Mouse (Mus musculus): ENCODE results near the gene Asb6. TPM values are rescaled to one million over a fixed set of nuclear protein-coding genes. Genes with fewer than 3 reads are reported as not detected.

The Asb6 gene
- polyA plus RNA-seq, 1 experiment from 2014 or later, result 34.5 TPM

DNA sequence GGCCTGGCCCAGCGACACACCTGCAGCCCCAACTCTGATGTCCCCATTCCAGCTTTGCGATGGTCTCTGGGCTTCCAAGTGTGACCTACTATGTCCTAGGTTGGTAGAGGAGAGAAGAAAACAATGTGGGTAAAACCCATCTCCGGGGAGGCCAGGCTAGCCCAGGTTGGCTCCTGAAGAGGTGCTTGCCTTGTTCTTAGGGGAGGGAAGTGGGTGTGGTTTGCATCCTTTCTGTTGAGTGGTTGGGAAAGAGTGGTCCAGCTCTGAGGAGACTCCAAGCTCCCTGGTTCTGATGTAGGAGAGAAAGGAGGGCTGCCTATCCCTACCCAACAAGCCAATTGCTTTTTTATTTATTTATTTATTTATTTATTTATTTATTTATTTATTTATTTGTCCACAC, 35.3 kb upstream of the Asb6 start:
- H3K4me3 ChIP-seq (ENCODE audit: low read depth, low read length), result no peak overlapping the region; the same call in 1 of the 2 replicates
- no peaks in the 10 kb centered on the region for H3K9me3 ChIP-seq (ENCODE audit: low read depth, low read length)
- peak overlapping the region; percentile 44; the same call in 1 of the 2 replicates for H3K9ac ChIP-seq
- peaks cover 6% of the 10 kb centered on the region; the same call in 1 of the 2 replicates for H3K27me3 ChIP-seq (ENCODE audit: insufficient read depth, low read length)
- H3K36me3 ChIP-seq (ENCODE audit: insufficient read depth), result no peaks in the 10 kb centered on the region
- DNase-seq (no peak), ATAC-seq (ENCODE audit: insufficient read depth) (no peak)
- 51% methylated on average over 3 of the region's 3 CpGs for WGBS
- H3K4me2 ChIP-seq, result peak overlapping the region; percentile 66
- H3K27ac ChIP-seq (ENCODE audit: low read depth), result no peak overlapping the region
- no peak for TF ChIP-seq CTCF (IDR thresholded peaks at IDR 0.05; ENCODE audit: low read depth)
- H3K4me1 ChIP-seq (ENCODE audit: insufficient read depth), result peaks cover 8% of the 10 kb centered on the region; the same call in 1 of the 2 replicates

DNA sequence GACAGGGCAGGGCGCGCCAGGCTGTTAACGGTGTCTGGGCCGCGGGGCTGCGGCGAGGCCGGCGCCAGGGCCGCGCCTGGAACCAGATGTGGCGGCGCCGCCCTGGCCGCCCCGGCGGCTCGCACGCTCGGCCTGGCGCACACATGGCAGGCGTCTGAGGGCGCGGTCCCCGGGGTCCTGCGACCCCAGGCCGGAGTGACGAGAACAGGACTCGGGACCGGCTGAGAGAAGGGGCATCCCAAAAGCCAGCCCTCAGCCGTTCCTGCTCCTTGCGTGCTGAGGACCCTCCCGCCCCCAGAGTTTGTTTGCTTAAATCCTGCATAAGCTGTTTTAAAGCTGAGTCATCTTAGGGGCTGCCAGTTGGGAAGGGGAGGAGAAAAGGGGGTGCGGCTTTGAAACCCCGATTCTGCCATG, 34.8 kb upstream of the Asb6 start:
- peaks cover 8% of the 10 kb centered on the region; the same call in 1 of the 2 replicates for H3K4me1 ChIP-seq (ENCODE audit: insufficient read depth)
- no peaks in the 10 kb centered on the region for H3K9me3 ChIP-seq (ENCODE audit: low read depth, low read length)
- H3K27me3 ChIP-seq (ENCODE audit: insufficient read depth, low read length), result peaks cover 6% of the 10 kb centered on the region; the same call in 1 of the 2 replicates
- ATAC-seq (ENCODE audit: insufficient read depth) (peak; percentile 59), DNase-seq (peak; percentile 56)
- peak overlapping the region; percentile 44 for H3K9ac ChIP-seq
- H3K4me2 ChIP-seq, result peak overlapping the region; percentile 66
- no peaks in the 10 kb centered on the region for H3K36me3 ChIP-seq (ENCODE audit: insufficient read depth)
- 3% methylated on average over 35 of the region's 35 CpGs for WGBS
- H3K4me3 ChIP-seq (ENCODE audit: low read depth, low read length), result peak overlapping the region; percentile 31
- no peak overlapping the region for H3K27ac ChIP-seq (ENCODE audit: low read depth)
- no peak for TF ChIP-seq CTCF (IDR thresholded peaks at IDR 0.05; ENCODE audit: low read depth)

DNA sequence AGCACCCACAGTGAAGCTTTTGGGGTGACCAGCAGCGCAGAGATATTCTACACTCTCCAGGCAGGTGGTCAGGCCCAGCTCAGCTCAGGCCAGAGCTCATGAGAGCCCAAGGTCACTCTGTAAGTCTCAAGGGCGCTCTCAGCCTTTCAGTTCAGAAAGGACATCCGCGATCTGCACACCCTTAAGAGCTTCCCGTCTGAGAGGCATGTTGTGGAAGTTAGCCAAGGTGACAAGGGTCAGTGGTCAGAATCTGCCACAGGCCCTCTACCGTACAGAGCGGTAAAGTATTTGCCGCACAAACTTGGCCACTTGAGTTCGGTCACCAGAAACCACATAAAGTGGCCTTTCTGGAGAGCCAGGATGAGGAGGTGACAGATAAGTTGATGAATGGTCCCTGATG, 33.4 kb upstream of the Asb6 start:
- Histone ChIP-seq H3K27me3 (ENCODE audit: insufficient read depth, low read length) (peaks cover 6% of the 10 kb centered on the region; the same call in 1 of the 2 replicates), H3K27ac (ENCODE audit: low read depth) (no peak overlapping the region), H3K9ac (no peak overlapping the region), H3K36me3 (ENCODE audit: insufficient read depth) (no peaks in the 10 kb centered on the region), H3K9me3 (ENCODE audit: low read depth, low read length) (no peaks in the 10 kb centered on the region), H3K4me1 (ENCODE audit: insufficient read depth) (peaks cover 8% of the 10 kb centered on the region; the same call in 1 of the 2 replicates), H3K4me2 (no peak overlapping the region), H3K4me3 (ENCODE audit: low read depth, low read length) (no peak overlapping the region)
- no peak for TF ChIP-seq CTCF (IDR thresholded peaks at IDR 0.05; ENCODE audit: low read depth)
- DNase-seq, result no peak
- ATAC-seq (ENCODE audit: insufficient read depth), result no peak
- 47% methylated on average over 9 of the region's 9 CpGs for WGBS

DNA sequence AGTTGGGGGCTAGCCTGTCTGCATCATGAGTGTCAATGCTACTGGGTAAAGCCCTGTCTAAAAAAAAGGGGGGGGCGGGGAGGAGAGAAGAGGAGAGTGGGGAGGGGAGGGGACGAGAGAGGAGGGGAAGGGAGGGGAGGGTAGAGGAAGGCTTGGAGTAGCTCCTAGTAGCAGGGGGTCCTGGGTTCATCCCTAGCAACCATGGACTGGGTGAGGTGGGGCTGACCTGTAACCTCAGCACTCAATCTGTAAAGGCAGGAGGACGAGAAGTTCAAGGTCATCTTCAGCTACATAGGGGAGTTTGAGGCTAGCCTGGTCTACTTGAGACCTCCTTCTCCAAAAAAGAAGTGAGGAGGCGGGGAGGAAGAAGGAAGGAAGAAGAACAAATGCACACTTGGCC, 31.9 kb upstream of the Asb6 start:
- no peak overlapping the region for H3K4me2 ChIP-seq
- DNase-seq (no peak), ATAC-seq (ENCODE audit: insufficient read depth) (no peak)
- H3K9me3 ChIP-seq (ENCODE audit: low read depth, low read length), result no peaks in the 10 kb centered on the region
- peaks cover 6% of the 10 kb centered on the region; the same call in 1 of the 2 replicates for H3K27me3 ChIP-seq (ENCODE audit: insufficient read depth, low read length)
- no peak overlapping the region for H3K4me3 ChIP-seq (ENCODE audit: low read depth, low read length)
- no peaks in the 10 kb centered on the region for H3K36me3 ChIP-seq (ENCODE audit: insufficient read depth)
- peaks cover 8% of the 10 kb centered on the region; the same call in 1 of the 2 replicates for H3K4me1 ChIP-seq (ENCODE audit: insufficient read depth)
- TF ChIP-seq CTCF (IDR thresholded peaks at IDR 0.05; ENCODE audit: low read depth), result no peak
- no peak overlapping the region for H3K27ac ChIP-seq (ENCODE audit: low read depth)
- H3K9ac ChIP-seq, result no peak overlapping the region
- 54% methylated on average over 4 of the region's 4 CpGs for WGBS

DNA sequence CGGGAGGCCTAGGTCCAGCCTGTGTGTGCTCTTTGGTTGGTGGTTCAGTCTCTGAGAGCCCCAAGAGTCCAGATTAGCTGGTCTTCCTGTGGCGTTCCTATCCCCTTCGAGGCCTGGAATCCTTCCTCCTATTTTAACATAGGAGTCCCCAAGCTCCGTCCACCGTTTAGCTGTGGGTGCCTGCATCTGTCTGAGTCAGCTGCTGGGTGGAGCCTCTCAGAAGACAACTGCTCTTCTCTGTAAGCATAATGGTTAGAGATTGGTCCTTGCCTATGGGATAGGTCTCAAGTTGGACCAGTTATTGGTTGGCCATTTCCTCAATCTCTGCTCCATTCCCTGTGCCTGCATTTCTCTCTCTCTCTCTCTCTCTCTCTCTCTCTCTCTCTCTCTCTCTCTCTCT, 29.6 kb upstream of the Asb6 start:
- Histone ChIP-seq H3K9me3 (ENCODE audit: low read depth, low read length) (no peaks in the 10 kb centered on the region), H3K4me3 (ENCODE audit: low read depth, low read length) (no peak overlapping the region), H3K9ac (no peak overlapping the region), H3K27me3 (ENCODE audit: insufficient read depth, low read length) (peaks cover 6% of the 10 kb centered on the region; the same call in 1 of the 2 replicates), H3K27ac (ENCODE audit: low read depth) (no peak overlapping the region), H3K4me2 (no peak overlapping the region), H3K4me1 (ENCODE audit: insufficient read depth) (peaks cover 7% of the 10 kb centered on the region; the same call in 1 of the 2 replicates), H3K36me3 (ENCODE audit: insufficient read depth) (no peaks in the 10 kb centered on the region)
- ATAC-seq (ENCODE audit: insufficient read depth) (no peak), DNase-seq (no peak)
- 61% methylated on average over 5 of the region's 5 CpGs for WGBS
- TF ChIP-seq CTCF (IDR thresholded peaks at IDR 0.05; ENCODE audit: low read depth), result no peak

DNA sequence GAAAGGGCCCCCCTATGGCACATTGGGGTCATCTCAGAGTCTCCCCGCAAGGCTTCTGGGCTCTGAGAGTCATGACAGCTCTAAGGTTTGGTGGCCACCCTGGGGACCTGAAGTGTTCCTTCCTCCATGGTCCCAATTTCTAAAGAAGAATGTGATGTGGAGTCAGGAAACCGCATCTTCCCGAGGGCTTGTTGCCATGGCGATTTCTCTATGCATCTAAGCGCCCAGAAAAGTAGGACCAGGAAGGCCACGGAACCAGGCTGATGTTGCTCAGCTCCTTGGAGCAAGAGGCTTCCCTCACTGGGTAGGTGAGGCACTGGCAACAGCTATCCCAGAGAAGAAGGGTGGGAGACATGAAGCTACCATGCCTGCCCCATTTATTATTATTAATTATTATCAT, 26.9 kb upstream of the Asb6 start:
- no peak for DNase-seq
- no peaks in the 10 kb centered on the region for H3K36me3 ChIP-seq (ENCODE audit: insufficient read depth)
- no peaks in the 10 kb centered on the region for H3K9me3 ChIP-seq (ENCODE audit: low read depth, low read length)
- TF ChIP-seq CTCF (IDR thresholded peaks at IDR 0.05; ENCODE audit: low read depth), result no peak
- H3K4me1 ChIP-seq (ENCODE audit: insufficient read depth), result peaks cover 8% of the 10 kb centered on the region
- 75% methylated on average over 6 of the region's 6 CpGs for WGBS
- no peak overlapping the region for H3K4me3 ChIP-seq (ENCODE audit: low read depth, low read length)
- H3K4me2 ChIP-seq, result no peak overlapping the region
- no peak overlapping the region for H3K9ac ChIP-seq
- no peaks in the 10 kb centered on the region for H3K27me3 ChIP-seq (ENCODE audit: insufficient read depth, low read length)
- ATAC-seq (ENCODE audit: insufficient read depth), result no peak
- H3K27ac ChIP-seq (ENCODE audit: low read depth), result no peak overlapping the region

DNA sequence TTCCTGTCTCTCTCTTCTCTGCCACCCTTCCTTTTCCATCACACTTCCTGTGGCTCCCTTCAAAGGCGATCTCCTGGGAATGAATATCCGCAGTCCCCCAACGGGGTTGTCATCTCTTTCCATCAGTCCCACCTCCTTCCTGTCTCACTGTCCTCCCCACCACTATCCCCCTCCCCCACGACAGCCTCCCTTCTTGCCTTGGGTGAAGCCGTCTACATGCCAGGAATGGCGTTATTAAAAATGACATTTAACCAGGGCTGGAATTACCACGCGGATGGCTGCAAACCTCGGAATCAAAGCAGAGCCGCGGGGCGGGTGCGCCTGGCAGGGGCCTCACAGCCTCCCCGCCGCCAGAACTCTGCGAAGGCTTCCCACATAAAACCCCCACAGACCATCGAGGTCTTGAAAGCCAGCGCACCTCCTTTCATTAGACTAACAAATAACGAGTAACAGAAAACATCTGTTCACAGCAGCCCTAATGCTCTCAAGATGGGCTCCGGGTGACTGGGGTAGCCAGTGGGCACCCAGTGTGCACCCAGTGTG, 22.7 kb upstream of the Asb6 start:
- ATAC-seq (ENCODE audit: insufficient read depth) (no peak), DNase-seq (peak; percentile 49)
- Histone ChIP-seq H3K4me1 (ENCODE audit: insufficient read depth) (peaks cover 13% of the 10 kb centered on the region), H3K27me3 (ENCODE audit: insufficient read depth, low read length) (no peaks in the 10 kb centered on the region), H3K9me3 (ENCODE audit: low read depth, low read length) (no peaks in the 10 kb centered on the region), H3K36me3 (ENCODE audit: insufficient read depth) (no peaks in the 10 kb centered on the region), H3K27ac (ENCODE audit: low read depth) (no peak overlapping the region), H3K9ac (peak overlapping the region; percentile 11; the same call in 1 of the 2 replicates), H3K4me3 (ENCODE audit: low read depth, low read length) (no peak overlapping the region), H3K4me2 (peak overlapping the region; percentile 22)
- 17% methylated on average over 20 of the region's 20 CpGs for WGBS
- TF ChIP-seq CTCF (IDR thresholded peaks at IDR 0.05; ENCODE audit: low read depth), result no peak

Data from lung, embryonic 14.5 days (tissue).